Mouse (Mus musculus): ENCODE data around the gene Ptgis.
A peak's percentile ranks its signal among the peaks of the same experiment; 100 is the strongest.

The Ptgis gene

GRCm38 (mm10) chr2:167263040-167263810, 22.8 kb upstream of the Ptgis start:
- peak; percentile 94 for DNase-seq (ENCODE audit: low read depth, low spot score)

- DNase-seq (ENCODE audit: low read depth, low spot score) = no peak
Observed at GRCm38 (mm10) chr2:167262433-167262832, 22.0 kb upstream of the Ptgis start.

- no peak for DNase-seq (ENCODE audit: low read depth, low spot score)
Observed at GRCm38 (mm10) chr2:167261106-167261505, 20.7 kb upstream of the Ptgis start.

GRCm38 (mm10) chr2:167257790-167258189, 17.4 kb upstream of the Ptgis start:
- no peak for DNase-seq (ENCODE audit: low read depth, low spot score)

DNA sequence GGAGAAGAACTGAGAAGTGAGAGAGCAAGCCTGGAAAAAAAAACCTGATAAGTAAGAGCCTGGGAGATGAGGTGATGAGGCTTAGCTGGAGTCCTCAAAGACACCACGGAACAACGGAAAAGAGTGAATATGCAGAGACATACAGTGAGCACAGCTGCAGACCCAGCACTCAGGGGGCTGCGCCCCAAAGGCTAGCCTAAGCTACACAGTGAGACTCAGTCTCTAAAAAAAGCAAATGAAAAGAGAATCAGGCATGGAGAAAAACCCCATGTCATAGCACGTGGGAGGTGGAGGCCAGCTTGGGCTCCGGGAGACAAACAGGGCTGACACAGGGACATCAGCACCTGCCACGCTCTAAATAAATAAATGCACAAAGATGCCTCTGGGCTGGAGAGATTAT, 14.4 kb upstream of the Ptgis start:
- DNase-seq (ENCODE audit: low read depth, low spot score) = no peak

DNA sequence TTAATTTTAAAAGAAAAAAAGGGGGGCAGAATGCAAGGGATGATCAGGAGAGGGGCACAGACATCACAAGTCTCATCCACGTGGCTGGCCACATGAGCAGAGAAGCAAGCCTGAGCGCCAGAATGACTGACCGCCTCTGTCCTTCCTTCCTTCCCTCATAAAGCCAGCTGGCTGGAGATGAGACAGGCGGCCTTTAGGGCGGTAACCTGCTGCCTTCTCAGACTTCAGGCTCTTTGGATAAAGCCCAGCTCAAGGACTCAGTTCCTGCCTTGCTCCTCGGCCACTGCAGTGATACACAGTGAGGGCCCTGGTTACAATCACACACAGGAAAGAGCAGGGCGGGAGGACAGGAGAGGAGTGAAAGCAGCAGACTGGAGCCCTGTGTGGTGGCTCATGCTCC, 13.8 kb upstream of the Ptgis start:
- no peak for DNase-seq (ENCODE audit: low read depth, low spot score)

- peak; percentile 57 for DNase-seq (ENCODE audit: low read depth, low spot score)
Observed at GRCm38 (mm10) chr2:167253476-167253875, 13.1 kb upstream of the Ptgis start.

DNA sequence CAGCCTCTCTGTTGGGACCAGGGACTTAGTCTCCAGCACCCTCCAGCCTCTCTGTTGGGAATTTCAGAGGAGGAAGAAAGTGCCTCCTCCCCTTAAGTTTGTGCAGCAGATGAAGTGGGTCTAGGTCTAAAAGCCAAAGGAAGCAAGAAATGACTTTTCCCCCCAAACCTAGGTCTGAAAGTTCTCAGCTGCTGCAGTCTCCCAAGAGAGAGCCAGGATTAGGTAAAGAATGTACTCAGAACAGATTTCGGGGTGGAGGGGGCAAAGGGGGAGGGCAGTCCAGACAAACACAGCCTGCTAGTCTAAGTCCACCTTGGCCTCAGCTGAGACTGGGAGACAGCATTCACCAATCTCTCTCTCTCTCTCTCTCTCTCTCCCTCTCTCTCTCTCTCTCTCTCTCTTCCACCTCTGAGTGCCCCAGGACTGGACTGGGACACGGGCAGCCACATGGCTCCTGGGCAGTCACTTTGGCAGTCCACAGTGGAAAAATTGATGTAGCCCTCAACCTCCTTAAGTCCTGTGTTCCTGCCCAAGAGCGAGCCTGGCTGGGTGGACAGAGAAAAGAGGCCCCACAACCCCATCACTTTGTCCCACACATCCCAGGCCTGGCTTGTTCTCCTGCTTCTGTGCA, 11.8 kb upstream of the Ptgis start:
- DNase-seq (ENCODE audit: low read depth, low spot score) = no peak

- peak; percentile 65 for DNase-seq (ENCODE audit: low read depth, low spot score)
Observed at GRCm38 (mm10) chr2:167250736-167251337, 10.4 kb upstream of the Ptgis start.

DNA sequence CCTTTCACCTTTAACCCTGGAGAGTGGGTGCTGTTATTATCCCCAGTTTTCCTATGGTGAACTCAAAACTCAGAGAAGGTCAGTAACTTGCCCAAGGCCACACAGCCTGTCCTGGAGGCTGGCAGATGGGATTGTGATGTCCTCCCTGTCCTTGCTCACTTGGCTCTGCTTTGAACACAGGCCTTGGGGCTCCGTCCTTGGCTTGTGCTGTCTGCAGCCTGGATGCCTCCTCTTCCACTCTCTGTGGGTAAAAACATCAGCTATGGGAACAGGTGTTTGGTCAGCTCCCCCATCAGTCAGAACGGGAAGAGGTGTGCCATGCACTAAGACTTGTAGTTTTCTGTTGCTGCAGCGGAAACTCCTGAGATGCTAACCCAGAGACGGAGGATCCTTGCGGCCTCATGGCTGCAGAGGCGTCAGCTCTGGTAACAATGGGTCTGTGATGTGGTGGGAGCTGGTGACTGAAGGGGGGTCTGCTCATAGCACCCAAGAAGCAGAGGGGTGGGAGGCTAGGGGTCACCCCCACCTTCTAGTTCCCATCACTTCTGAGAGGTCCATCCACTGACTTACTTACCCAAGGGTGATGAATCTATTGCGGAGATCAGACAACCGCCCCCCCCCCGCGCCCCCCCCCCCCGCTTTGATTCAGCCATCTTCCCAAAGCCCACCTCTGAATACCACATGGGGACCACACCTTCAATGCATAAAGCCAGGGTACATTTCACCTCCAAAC, 9.8 kb upstream of the Ptgis start:
- no peak for DNase-seq (ENCODE audit: low read depth, low spot score)

DNA sequence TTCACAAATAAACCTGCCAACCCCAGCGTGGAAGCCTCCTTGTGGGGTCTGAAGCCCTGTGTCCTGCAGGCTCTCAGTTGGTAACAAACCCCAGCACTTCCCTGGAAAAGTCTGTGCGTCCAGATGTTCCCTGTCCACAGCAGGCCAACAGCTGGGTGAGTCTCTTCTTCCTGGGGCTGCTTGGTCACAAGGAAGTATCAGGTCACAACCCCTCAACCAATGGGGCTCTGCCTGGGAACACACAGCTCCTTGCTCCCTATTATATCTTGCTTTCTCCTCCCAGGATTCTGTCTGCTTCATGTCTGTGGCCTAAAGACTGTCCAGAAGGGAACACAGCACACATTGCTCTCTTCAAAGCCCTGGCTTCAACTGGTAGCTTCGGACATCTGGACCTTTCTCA, 9.2 kb upstream of the Ptgis start:
- DNase-seq (ENCODE audit: low read depth, low spot score) = no peak

DNA sequence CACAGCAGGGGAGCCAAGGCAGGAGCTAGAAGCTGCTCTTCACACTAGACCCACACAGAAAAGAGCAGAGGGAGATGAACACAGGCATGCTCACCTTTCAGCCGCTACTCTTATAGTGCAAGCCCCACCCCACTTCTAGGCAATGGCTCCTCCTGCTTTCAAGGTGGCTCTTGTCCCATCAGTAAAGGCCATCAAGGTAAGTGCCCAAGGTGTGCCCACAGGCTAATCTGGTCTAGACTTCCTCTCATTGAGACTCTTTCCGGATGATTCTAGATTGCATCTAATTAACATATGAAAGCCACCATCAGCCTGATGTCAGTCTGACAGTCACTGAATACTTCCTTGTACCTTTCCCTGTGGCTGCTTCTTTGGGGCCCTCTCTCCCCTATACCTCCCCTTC, 7.4 kb upstream of the Ptgis start:
- DNase-seq (ENCODE audit: low read depth, low spot score) = no peak

DNA sequence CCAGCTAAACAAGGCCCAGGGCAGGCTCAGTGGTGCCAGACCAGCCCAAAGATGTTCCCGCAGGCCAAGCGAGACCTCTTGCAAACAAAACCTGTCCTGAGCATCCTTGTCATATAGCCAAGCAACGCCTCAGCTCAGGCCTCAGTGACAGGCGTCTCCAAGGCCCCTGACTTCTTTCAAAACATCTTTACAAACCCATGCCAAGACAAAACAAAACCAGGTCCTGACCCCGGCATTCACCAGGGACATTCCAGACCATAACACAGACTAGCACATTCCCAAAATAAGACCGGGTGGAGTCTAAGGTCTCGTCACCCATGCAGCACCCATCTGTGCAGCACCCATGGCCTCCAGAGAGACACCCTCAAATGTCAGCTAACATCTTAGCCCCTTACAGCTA, 6.3 kb upstream of the Ptgis start:
- DNase-seq (ENCODE audit: low read depth, low spot score) = no peak

- DNase-seq (ENCODE audit: low read depth, low spot score) = no peak
Observed at GRCm38 (mm10) chr2:167244892-167245291, 4.5 kb upstream of the Ptgis start.

DNA sequence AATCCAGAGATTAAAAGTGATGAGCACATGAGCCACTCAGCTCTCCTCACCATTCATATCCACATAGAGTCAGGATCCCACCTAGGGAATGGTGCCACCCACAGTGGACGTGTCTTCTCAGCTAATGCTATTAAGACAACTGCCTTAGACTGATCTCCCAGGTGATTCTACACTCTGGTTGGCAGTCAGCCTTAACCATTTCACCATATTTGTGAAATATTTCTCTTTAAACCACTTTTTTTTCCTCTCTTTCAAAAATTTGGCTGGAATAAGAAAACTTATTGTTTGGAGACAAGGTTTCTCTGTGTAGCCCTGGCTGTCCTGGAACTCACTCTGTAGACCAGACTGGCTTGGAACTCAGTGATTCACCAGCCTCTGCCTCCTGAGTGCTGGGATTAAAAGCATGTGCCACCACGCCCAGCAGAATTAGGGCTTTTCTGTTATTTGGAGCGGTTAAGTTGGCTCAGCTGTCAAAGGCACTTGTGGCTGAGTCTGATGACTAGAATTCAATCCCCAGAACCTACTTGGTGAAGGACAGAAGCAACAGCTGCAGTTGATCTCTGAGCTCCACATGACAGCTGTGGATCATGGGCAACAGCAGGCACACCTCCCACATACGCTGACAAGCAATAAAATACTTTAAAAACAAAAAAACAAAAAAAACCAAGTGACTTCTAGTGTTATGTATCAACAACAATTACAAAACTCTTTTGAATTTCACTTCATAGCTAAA, 3.6 kb upstream of the Ptgis start:
- DNase-seq (ENCODE audit: low read depth, low spot score) = no peak

- DNase-seq (ENCODE audit: low read depth, low spot score) = no peak
Observed at GRCm38 (mm10) chr2:167239262-167239661, 1.1 kb downstream of the Ptgis start.

GRCm38 (mm10) chr2:167237224-167237623, 3.2 kb downstream of the Ptgis start:
- no peak for DNase-seq (ENCODE audit: low read depth, low spot score)

GRCm38 (mm10) chr2:167236174-167236573, 4.2 kb downstream of the Ptgis start:
- no peak for DNase-seq (ENCODE audit: low read depth, low spot score)

DNA sequence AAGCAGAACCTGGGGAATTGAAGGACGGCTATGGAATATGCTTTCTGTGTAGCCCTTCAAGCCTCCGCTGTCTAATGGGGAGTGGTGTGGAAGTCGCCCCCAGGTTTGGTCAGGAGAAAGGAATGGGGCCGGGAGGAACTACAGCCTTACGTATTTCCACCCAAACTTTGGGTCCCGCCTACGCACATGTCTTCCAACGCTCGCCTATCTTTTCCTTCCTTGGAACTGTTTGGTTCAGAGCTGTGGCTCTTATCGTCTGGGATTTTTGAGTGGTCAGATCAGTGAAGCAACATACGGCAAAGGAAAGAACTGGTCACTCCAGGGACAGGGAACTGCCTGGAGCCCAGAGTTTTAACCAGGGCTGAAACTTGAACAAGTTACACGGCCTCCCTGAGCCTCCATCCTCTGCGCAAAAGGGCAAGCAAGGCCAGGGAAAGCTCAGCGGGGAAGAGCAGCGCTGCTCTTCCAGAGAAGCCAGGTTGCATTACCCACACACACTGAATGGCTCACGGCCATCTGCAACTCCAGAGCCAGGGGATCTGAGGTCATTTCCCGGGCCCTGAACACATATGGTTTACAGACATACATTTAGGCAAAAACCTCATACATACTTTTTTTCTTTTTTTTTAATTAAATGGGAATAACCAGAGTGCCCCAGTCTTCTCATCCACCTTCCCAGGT, 4.9 kb downstream of the Ptgis start:
- no peak for DNase-seq (ENCODE audit: low read depth, low spot score)

GRCm38 (mm10) chr2:167233771-167234170, 6.6 kb downstream of the Ptgis start:
- no peak for DNase-seq (ENCODE audit: low read depth, low spot score)

DNA sequence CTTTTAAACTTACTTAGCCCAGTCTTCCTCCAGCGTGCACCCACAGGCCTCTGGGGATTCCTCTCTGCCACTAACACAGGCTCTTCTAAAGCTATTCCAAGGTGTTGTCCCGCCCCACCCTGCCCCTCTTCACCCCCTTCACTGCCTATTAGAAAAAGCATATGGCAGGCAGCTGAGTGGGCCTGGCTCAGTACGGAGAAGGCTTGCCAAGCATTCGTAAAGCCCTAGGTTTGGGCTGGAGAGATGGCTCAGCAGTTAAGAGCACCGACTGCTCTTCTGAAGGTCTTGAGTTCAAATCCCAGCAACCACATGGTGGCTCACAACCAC, 7.4 kb downstream of the Ptgis start:
- no peak for DNase-seq (ENCODE audit: low read depth, low spot score)

All from R1 (cell line).